Mouse (Mus musculus) cortical plate, adult 2 months (tissue): ENCODE measurements at regions not wholly inside any gene's neighbourhood (a gene's known extent, or its start where the extent isn't known, plus 50 kb on each side); places are given as distances from the start of the nearest gene placed in this dataset.
A peak's percentile ranks its signal among the peaks of the same experiment; 100 is the strongest.

Experiments used
- CTCF ChIP-seq: fragments of 200-500 bp; IDR thresholded peaks from 2 replicates; pipeline ENCODE4 v1.5.1; 2011; ENCODE audit warnings: mild to moderate bottlenecking, control low read depth, low read length; ENCODE audit not compliant: insufficient read depth; ENCODE audit errors: extremely low read depth
- POLR2A ChIP-seq: fragments of 200-500 bp; IDR thresholded peaks from 2 replicates; pipeline ENCODE4 v1.6.1; 2011; ENCODE audit warnings: mild to moderate bottlenecking, low read length, control low read depth; ENCODE audit not compliant: insufficient read depth; ENCODE audit errors: extremely low read depth

- TF ChIP-seq CTCF (peak; percentile 68), POLR2A (no peak)
Measured at GRCm38 (mm10) chr13:115230494-115230893, 128.7 kb upstream of the Itga1 start.
